Mouse (Mus musculus) adrenal gland, adult 2 months (tissue): ENCODE data around the gene Safb2. TPM values are rescaled to one million over a fixed set of nuclear protein-coding genes. Genes with fewer than 3 reads are reported as not detected.

Experiments
- DNase-seq: peaks from one replicate; pipeline ENCODE4 v3.0.0; 2021
- polyA plus RNA-seq: library from polyadenylated mRNA; depleted of rRNA; stranded (reverse); fragments of >200 nt; gene quantifications from 2 replicates; pipeline ENCODE4 v1.2.3, GENCODE M21; 2012
- total RNA-seq, 2 experiments: library from RNA; stranded (reverse); gene quantifications; 2 replicates each; pipeline ENCODE4 v1.2.3; 2021

Gene Safb2
- total and polyA plus RNA-seq, 3 experiments = 82.8 to 119 (median 89.2) TPM

GRCm38 (mm10) chr17:56609452-56610171, 25.2 kb upstream of the Safb2 start, which contains the start of gene 2410015M20Rik:
2410015M20Rik (minus strand) TSS chr17:56609771.
- DNase-seq = peak; percentile 96

- no peak for DNase-seq
These were observed 24.3 kb upstream of the Safb2 start for GRCm38 (mm10) chr17:56608699-56609098.

GRCm38 (mm10) chr17:56607521-56608062, 23.2 kb upstream of the Safb2 start:
- DNase-seq = no peak

GRCm38 (mm10) chr17:56605431-56605830, 21.0 kb upstream of the Safb2 start:
- DNase-seq = no peak

GRCm38 (mm10) chr17:56604422-56604821, 20.0 kb upstream of the Safb2 start:
- no peak for DNase-seq

- no peak for DNase-seq
These were observed 19.6 kb upstream of the Safb2 start for GRCm38 (mm10) chr17:56604070-56604380.

- peak; percentile 72 for DNase-seq
These were observed 19.0 kb upstream of the Safb2 start for GRCm38 (mm10) chr17:56603186-56604069.

- DNase-seq = no peak
These were observed 9.3 kb upstream of the Safb2 start for GRCm38 (mm10) chr17:56593527-56594271.

- DNase-seq = no peak
These were observed 8.2 kb upstream of the Safb2 start for GRCm38 (mm10) chr17:56592553-56592952.

GRCm38 (mm10) chr17:56588921-56589320, 4.5 kb upstream of the Safb2 start:
- no peak for DNase-seq

GRCm38 (mm10) chr17:56587773-56588172, 3.4 kb upstream of the Safb2 start:
- DNase-seq = no peak

GRCm38 (mm10) chr17:56585171-56585821, 911 bp upstream of the Safb2 start:
- DNase-seq = peak; percentile 75

GRCm38 (mm10) chr17:56583611-56584256, 651 bp downstream of the Safb2 start:
- peak; percentile 72 for DNase-seq

GRCm38 (mm10) chr17:56583071-56583470, 1.3 kb downstream of the Safb2 start:
- DNase-seq = no peak

GRCm38 (mm10) chr17:56572939-56573338, 11.4 kb downstream of the Safb2 start:
- no peak for DNase-seq

- no peak for DNase-seq
These were observed 12.2 kb downstream of the Safb2 start for GRCm38 (mm10) chr17:56572154-56572553.

- no peak for DNase-seq
These were observed 14.1 kb downstream of the Safb2 start for GRCm38 (mm10) chr17:56570287-56570686.

- peak; percentile 55 for DNase-seq
These were observed 17.0 kb downstream of the Safb2 start for GRCm38 (mm10) chr17:56567370-56567769.

- peak; percentile 54 for DNase-seq
These were observed 17.5 kb downstream of the Safb2 start for GRCm38 (mm10) chr17:56566918-56567317.

- no peak for DNase-seq
These were observed 18.1 kb downstream of the Safb2 start for GRCm38 (mm10) chr17:56566293-56566692.

GRCm38 (mm10) chr17:56561866-56562265, 22.5 kb downstream of the Safb2 start:
- peak; percentile 76 for DNase-seq
